Comparison of ENCODE assay signal across 13 mouse cellular contexts in the genomic region with DNA sequence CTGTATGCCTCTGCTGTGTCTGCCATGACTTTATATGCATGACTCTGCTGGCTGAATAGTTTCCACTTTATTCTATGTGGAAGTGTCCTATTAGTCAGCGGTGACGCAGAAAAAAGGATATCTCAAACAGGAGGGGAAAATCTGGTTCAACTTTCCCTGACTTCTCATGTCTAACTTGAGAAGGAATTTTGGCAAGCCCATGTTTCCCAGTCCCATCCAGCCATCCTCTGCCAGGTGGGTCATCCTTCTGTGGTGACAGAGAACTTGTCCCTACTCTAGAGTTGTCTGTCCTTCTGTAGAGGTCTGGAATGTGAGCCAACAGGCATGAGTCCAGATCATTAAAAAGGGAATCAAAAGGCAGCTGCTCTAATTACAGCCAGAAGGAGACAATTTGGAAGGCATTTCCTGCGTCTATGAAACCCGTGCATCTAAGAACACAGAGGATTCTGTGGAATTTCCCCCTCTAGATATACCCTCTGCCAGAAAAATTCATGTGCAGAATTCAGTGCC. TPM values are rescaled to one million over a fixed set of nuclear protein-coding genes. Genes with fewer than 3 reads are reported as not detected.
DNase-seq lines count a peak whose midpoint lies in the region; ATAC-seq lines count a peak whose summit lies in the region.
"Had no signal": no experiment of that assay in that cellular context is flagged by ENCODE, and none has a peak within 500 bp of the region (broad histone marks: within the 10 kb centered on the region; RNA-seq: fewer than 3 reads in every experiment).

No protein-coding gene starts in this region.

- no peaks in the 10 kb centered on the region for H3K27me3 ChIP-seq in embryonic facial prominence, embryonic 15.5 days

- H3K27ac ChIP-seq in embryonic facial prominence, embryonic 15.5 days (replicated peaks) = peak overlapping the region; percentile 55
- H3K27ac ChIP-seq: forebrain, embryonic 10.5 days; hindbrain, embryonic 10.5 days; liver, embryonic 14.5 days had no signal

- H3K9me3 ChIP-seq in embryonic facial prominence, embryonic 15.5 days (replicated peaks) = no peaks in the 10 kb centered on the region
- H3K9me3 ChIP-seq: forebrain, embryonic 10.5 days; hindbrain, embryonic 10.5 days had no signal

- DNase-seq in heart, adult 8-10 months (ENCODE audit: low spot score) = peak; percentile 33
- DNase-seq in heart, adult 11 months = no peak
- DNase-seq in left cerebral cortex, postnatal 4 days = peak; percentile 46
- DNase-seq in left cerebral cortex, postnatal 10 days (ENCODE audit: extremely low spot score in 1 of 2, low spot score in 2 of 2) = no peak
- DNase-seq in brain, adult 2 months (ENCODE audit: low read depth, low spot score) = peak; percentile 55
- no peak for DNase-seq in ovary, postnatal 14 days (ENCODE audit: low spot score)
- DNase-seq: adrenal gland, postnatal 25 days; right cerebral cortex, adult 18-20 months had no signal

- 27% methylated on average over 4 of the region's 4 CpGs for WGBS in embryonic facial prominence, embryonic 15.5 days

- no peak overlapping the region for H3K4me2 ChIP-seq in embryonic facial prominence, embryonic 15.5 days (replicated peaks)

- no peak for ATAC-seq in embryonic facial prominence, embryonic 15.5 days (ENCODE audit: insufficient number of reproducible peaks, low FRiP score, low TSS enrichment, low read depth)
- ATAC-seq in megakaryocyte, adult 5-6 weeks (ENCODE audit: poor library complexity, severe bottlenecking) = no peak

- H3K4me1 ChIP-seq in embryonic facial prominence, embryonic 15.5 days = peaks cover 27% of the 10 kb centered on the region

- H3K36me3 ChIP-seq in embryonic facial prominence, embryonic 15.5 days = no peaks in the 10 kb centered on the region
- H3K36me3 ChIP-seq: forebrain, embryonic 10.5 days; hindbrain, embryonic 10.5 days had no signal

- no peak overlapping the region for H3K4me3 ChIP-seq in embryonic facial prominence, embryonic 15.5 days (replicated peaks)
- H3K4me3 ChIP-seq: forebrain, embryonic 10.5 days; hindbrain, embryonic 10.5 days had no signal

- H3K9ac ChIP-seq in embryonic facial prominence, embryonic 15.5 days = no peak overlapping the region
- H3K9ac ChIP-seq: liver, embryonic 14.5 days had no signal

- intact Hi-C loops in left cerebral cortex, postnatal 4 days (cut with DNase I) = no loop called here
- intact Hi-C loops in left cerebral cortex, postnatal 10 days (cut with DNase I) = no loop called here

RNA-seq across cellular contexts. Expression of a gene that starts 47.6 kb away (rescaled TPM):
- total RNA-seq in heart, adult 8-10 months (2022) = 10 to 100 TPM; 10.3 to 17.0 (median 12.6) TPM
- total RNA-seq in left cerebral cortex, postnatal 4 days (2021) = 10 to 100 TPM; 10.5 to 11.8 TPM
- 10 to 100 TPM; 14.5 to 16.9 TPM for total RNA-seq in left cerebral cortex, postnatal 10 days (2021)
- polyA plus RNA-seq in embryonic facial prominence, embryonic 15.5 days (2015; fragmentation: Nextera tagmentation; extraction: Ambion mirVana) = 14.9 and 15.5 TPM in 2 replicates
- 4.1 and 6.0 TPM in 2 replicates for total RNA-seq in megakaryocyte, adult 5-6 weeks (2015)
- total RNA-seq in megakaryocyte, adult 5-6 weeks (2017) = 3.4 and 7.2 TPM in 2 replicates

Comparison
In these comparisons a context has a peak if more than half of its experiments do, and no peak if none do; other contexts are left out.
1. DNase-seq: peak in heart, adult 8-10 months (single experiment), left cerebral cortex, postnatal 4 days (single experiment) and brain, adult 2 months (single experiment); none in heart, adult 11 months (single experiment), left cerebral cortex, postnatal 10 days (0 of 2) and ovary, postnatal 14 days (single experiment).